Mouse (Mus musculus): ENCODE results near the gene Tmem123.

The Tmem123 gene

DNA sequence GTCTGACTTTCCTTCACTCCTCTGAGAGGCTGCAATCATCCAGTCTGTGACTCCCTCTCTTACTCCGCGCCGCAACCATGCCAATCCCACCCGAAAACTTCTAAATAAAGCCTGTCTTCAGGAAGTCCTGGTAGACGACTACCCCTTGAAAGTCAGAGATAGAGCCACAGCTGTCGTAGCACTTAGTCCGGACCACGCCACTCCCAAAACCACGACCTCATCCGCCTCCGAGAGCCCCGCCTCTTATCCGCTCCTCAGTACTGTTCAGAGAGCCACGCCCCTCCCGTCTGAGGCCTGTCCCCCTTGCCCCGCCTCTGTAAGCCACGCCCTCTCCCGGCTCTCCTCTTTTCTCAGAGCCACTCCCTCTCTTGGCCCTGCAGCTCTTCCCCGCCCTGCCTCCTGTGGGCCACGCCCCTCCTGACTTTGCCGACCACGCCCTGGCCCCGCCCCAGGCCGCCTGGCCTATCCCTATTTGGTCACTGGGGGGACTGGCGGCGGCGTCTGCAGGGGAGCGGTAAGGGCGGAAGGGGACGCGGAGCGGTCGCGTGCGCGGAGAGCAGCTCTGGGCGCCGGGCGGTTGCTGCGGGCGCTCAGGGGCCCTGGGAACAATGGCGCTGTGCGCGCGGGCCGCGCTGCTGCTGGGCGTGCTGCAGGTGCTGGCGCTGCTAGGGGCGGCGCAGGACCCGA, at the start of gene Tmem123:
Gene Tmem123 (plus strand): TSS at position 428 of the 687 bp plus-strand sequence.
- DNase-seq, result peak; percentile 99

DNA sequence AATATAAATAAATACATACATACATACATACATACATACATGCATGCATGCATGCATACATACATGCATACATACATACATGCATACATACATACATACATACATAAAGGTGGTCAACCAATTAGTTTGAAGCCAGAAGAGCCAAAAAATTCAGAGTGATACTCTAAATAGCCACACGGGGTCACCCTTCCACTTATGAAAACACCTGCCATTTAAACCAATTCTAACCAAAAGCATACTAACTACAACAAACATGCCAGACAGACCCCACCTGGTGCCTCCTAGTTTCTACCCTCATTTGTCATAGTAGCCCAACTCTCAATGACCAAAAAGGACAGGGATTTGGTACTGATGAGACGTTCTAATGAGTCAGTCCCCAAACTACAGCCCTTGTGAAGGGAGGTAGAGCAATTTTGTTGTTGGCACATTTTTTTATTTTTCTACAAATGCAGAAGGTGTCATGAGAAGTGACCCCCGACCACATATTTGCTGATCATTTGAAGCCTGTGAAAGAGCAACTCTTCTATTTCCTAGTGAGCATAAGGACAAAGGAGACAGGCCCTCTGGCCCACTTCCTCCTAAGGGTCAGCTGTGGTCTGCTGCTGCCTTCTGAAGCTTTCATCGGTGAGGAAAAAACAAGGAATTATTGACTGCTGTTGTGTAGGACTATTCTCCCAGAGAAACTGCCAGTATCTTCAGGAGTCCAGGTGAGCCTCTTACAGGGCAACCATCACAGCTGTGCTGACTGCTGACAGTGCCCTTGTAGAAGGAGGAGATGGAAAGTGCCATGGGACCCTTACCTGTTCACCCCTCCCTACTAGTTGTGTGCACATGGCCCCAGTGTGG, 49.6 kb upstream of the Tmem123 start:
- DNase-seq, result peak; percentile 69

DNA sequence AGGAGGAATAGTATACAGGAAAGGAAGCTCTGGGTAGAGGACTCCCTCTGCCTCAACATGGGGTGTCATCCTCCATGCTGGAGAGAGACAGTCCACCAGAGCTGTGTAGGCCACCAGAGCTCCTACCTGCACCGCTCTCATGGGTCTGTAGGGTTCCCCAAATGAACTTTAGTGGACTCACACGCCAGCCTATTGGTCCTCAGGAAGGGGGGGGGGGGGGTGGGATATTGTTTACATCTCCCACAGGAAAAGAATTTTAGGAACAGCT, 49.0 kb upstream of the Tmem123 start:
- no peak for DNase-seq

DNA sequence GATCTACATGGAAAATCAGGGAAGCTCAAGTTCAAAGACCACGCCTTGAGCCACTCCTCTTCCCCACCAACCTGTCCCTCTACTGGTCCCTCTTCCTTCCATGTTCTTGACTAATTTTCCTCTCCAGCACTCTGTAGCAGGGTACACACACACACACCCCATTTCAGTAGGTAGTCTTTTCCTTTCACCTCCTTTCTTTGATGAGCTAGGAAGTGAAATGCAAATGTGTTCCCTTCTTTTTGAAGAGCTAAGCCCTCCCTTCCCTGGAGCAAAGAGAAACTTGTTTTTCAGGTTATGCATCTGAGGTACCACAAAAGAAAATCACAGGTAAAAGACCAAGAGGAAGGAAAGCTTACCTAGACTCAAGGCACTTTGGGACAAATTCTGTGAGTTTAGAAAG, 42.3 kb upstream of the Tmem123 start:
- no peak for DNase-seq

DNA sequence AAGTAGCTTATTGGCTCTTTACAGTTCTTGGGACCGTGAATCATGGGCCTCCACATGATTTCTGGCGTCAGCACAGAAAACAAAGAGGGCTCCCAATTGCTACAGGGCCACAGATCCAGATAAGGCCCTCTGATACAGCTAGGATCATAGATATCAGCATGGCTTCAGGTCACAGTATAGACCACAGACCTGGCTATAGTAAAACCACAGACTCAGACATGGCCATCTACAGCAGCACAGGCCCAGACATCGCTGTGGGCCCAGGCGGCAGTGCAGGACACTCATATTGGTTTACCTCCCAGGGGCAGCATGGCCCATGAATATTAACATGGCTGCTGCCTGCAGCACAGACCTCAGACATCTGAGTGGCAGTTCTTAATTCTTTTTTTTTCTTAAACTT, 34.8 kb upstream of the Tmem123 start:
- DNase-seq, result no peak

DNA sequence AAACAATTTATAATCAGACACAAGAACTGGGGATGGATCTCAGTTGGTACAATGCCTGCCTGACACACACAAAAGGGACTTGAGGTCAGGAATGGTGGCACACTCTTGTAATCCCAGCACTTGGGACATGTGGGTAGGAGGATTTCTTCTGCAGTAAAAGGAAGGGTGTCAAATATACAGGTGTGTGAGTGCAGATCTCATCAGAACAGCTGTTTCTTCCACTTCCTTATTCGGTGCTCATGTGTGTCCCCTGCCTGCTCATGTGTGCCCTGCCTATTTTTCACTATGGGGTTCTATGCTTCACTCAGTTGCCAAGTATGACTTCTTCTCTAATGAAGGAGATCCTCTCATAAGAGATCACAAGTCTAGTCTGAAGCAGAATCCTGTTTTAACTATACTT, 21.1 kb upstream of the Tmem123 start:
- DNase-seq, result no peak

DNA sequence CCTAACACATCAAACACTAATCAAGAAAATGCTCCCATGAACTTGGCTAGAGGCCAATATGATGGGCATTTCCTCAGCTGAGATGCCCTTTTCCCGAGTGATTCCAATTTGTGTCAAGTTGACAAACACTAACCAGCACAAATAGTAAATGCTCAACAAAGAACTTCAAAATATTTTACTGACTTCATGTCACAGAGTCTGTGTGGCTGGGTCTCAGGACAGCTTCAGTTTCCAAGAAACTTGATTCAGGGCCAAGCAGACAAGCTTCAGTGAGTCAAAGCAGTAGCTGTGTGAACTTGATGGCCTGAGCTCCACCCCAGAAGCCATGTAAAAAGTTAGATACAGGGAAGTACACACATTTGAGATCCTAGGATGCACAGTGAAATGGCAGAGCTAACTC, 19.7 kb upstream of the Tmem123 start:
- no peak for DNase-seq

DNA sequence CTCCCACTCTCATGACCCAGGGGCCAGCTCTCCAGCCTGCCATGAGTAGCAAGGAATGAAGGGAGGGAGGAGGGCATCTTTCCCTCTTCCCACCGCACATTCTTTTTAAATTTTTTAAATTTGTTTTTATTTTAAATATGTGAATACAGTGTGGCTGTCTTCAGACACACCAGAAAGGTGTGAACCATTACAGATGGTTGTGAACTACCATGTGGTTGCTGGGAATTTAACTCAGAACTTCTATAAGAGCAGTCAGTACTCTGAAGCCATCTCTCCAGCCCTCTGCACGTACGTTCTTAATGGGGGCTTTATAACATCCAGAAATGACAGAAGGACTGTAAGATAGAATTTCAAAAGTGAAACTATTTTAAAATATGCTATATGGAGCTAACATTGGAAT, 15.0 kb upstream of the Tmem123 start:
- no peak for DNase-seq

DNA sequence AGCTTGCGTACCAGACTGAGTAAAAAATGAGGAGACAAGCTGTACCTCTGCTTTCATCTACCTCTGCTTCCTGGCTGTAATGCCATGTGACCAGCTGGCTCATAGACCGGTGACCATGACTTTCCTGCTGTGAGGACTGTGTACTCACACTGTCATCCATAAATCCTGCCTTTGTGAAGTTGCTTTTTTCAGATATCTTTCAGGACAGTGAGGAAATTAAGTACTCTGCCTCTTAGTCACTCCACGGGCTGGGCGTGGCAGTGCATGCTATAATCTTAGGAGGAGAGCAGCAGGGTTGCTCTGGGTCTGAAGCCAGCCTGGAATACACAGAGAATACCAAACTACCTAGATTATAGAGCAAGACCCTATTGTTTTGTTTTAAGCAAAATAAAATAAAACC, 14.3 kb upstream of the Tmem123 start:
- DNase-seq, result no peak

DNA sequence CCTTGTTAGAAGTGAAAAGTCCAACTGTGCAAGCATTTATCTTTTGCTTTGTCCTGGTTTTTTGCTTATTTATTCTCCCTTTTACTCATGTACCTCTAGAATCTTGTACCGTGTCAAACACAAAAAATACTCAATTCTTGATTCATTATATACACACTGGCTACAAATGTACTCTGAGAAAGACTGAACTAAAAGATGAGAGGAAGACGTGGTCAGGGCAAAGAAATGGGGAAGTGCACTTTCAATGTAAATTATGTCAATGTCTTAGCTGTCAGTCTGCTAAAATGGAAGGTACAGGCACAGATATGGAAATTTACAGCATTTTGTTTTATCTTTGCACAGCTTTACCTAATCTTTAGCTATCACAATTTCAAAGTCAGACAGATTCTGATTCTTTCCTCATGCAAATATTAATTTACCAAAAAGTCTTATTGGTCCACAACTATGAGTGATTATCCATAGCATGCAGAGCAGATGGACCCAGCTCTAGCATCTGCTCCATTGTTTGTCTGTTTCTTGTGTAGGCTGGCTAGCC, 7.9 kb upstream of the Tmem123 start:
- no peak for DNase-seq

DNA sequence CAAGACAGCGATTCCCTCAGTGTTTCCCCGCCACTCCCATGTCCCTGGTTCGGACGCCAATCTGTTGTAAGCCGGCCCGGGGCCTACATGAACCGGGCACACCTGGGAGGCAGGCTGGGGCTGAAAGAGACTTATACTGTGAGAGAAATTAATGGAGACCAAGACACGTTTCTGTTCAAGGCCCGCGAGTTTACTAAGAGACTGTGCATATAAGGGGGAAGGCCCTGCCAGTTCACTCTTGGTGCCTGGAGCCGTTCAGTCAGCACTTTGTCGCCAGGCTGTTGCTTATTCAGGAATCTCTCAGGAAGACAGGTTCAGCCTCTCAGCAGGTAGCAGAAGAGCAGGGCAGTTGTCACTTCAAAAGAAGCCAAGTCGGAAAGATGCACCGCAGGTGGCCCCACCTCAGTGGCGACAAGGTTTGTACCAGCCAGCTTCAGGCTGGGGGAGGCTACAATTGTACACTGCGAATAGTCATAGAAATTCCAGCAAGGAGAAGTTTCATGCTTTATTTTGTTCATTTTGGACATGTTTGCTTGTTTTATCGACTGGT, 1.9 kb upstream of the Tmem123 start:
- DNase-seq, result no peak

DNA sequence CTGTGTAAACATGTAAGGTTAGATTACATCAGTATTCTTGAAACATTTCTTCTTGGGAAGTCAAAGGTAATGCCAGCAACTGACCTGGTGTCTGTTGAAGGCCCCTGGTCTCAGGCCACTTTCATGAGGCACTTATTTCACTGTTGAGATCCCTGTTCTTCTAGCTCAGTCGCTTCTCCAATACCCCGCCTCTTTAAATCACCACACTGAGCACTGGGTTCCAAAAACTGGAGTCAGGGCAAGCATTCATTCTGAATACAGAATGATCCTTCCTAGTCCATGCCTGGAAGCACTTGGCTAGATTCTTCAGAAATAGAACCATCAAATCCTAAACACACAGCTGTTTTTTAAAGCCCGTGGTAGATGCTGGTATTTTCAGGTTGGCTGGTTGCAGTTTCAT, 1.1 kb upstream of the Tmem123 start:
- no peak for DNase-seq

DNA sequence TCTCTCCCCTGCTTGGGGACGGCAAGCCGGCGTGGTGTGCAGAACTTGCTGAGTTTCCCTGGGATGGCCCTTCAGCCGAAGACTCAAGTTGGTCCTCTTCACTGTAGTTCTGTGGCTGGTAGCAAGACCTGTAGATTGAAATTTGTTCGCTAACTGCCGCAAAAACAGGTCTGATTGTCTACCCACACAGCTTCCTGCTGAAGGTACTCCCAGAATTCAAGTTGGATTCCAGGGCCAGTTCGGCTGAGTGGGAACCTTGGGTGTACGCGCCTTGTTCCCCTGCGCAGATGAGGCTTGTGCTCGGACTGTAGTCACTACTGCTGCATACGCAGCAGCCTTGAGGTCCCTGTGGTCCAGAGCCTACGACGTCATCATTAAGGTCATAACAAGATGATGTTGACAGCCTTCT, 626 bp downstream of the Tmem123 start:
- DNase-seq, result peak; percentile 73

DNA sequence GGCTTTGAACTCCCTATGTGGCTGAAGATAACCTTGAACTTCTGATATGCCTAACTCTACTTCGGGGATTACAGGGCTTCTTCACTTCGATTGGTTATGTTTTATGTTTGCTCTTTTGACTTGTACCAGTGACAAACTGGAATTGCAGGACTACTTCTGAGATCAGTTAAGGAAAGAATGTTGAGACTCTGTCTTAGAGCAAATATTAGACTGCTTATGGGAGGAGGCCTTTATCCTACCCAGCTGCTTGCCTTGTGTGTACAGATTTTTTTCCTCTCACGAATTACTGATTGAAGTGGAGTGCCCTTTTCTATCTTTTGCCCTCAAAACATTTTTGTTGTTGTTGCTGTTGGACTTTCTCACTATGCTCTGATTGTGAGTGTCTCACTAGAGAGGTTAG, 1.4 kb downstream of the Tmem123 start:
- DNase-seq, result no peak

DNA sequence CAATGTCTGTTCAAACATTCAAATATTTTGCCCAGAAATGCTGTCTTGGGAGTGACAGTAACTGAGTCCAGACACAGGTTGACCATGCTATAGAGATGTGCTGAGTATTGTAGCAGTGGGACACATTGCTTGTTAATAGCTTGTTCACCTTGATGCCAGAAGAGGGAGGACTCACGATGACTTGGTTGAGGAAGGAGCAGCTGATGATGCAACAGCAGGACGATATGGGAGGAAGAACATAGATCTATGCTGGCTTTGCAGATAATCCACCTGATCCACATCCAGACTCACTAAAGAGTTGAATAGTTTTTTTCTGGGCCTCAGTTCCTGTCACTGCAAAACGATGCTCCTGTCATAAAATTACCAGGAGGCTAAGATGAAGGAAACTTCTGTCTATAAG, 2.7 kb downstream of the Tmem123 start:
- no peak for DNase-seq

DNA sequence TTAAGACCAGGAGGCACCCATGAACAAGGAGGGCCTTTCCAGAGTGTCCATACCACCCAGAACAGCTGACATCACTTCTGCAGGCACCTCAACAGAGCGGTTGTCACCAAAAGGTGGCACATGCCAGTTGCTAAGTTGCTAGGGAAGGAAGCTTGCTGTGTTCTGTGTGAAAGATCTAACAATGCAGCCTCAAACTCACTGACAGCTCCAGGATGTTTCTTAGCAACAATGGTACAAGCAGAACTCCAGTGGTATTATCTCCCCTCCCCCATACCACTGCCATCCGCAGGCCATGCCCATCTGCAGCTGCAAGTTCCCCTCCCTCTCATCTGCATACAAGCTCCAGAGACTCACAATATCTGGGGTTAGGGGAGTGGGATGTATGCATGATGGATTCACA, 3.7 kb downstream of the Tmem123 start:
- peak; percentile 49 for DNase-seq

DNA sequence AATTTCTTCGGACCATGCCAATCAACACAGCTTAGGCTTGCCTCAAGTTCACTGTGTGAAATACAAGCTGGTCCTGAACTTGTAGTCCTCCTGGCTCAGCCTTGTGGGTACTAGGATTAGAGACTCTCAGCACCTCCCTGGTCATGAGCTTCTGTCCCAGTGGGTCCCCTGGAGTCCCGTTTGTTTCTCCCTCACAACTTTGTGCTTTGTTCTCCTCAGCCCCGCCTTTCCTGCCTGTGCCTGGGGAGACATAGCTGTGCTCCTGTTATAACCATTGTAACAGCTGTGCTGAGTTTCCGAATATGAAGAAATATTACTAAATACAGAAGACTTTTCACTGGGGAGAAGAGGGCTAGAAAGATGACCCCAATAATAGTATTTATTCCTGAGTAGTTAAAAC, 5.2 kb downstream of the Tmem123 start:
- DNase-seq, result no peak

DNA sequence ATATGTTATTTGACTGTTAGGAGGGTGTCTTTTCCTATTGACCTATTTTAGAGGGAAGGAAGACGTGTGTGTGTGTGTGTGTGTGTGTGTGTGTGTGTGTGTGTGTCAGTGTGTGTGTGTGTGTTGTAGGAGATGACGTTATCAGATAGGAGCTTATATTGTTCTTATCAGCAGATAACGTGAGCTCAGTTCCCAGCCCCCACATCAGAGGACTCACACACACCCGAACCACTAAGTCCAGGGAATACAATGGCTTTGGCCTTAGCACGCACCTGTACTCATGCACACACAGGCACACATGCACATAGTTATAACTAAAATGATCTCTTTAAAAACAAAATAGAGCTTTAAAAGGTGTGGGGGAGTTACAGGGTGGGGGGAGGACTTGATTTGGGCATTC, 5.7 kb downstream of the Tmem123 start:
- DNase-seq, result no peak

DNA sequence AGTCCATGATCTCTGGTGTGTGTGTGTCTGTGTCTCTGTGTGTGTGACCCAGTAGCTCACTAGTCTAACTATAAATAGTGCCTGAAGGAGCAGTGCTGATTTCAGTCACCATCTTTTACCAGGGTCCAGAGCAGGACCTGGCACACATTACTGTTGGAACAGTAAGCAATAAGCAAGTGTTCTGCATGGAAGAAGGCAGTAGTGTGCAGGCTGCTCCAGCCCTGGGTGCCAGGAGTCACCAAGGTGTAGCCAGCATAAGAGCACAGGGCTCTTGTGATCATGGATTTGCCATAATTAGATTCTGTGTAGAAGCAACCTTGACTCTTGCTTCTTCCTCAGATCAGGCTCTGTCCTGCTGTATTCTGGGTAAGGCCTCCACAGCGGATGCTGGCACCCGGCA, 8.5 kb downstream of the Tmem123 start:
- no peak for DNase-seq

DNA sequence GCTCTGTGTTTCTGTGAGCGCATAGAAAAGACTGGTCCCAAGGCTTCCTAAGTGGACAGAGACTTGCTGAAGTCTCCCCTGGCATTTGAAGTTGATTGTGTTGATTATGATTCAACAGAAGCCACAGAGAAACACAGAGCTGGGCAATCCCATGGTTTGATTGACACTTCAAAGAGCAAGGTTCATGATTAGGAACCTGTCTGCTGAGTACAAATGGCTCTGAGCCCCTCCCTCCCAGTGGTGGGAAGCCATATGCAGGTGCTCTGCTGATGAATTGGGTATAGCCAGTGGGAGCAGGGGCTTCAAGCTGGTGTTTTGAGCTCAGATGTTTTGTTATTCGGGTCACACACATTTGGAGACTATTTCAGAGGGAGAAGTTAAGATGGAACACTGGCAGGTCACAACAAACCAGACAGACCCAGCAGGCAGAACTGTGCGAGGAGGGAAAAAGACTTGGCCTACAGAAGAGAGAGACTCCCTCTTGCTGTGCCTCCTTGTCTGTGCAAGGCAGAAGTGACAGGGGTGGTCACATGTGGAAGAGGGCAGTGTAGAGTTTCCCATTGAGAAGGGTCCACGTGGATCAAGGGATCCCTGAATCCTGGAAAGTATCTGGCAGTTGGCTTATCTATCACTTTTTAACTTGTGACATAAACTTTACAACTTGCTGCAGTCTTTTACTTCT, 9.1 kb downstream of the Tmem123 start:
- no peak for DNase-seq

DNA sequence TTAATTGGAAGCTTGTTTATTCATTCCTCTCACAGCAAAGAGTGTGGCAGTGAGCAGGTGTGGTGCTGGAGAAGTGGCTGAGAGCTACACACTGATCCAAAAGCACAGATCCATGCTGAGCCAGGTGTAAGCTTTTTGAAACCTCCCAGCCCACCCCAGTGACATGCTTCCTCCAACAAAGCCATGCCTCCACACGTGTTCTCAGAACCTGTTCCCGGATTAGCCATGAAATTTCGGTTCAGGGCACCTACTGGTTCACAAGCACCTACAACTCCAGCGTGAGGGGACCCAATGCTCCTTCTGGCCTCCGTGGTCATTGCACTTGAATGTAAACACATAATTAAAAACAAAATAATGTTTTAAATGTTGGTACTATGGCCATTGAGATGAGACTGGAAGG, 9.8 kb downstream of the Tmem123 start:
- no peak for DNase-seq

DNA sequence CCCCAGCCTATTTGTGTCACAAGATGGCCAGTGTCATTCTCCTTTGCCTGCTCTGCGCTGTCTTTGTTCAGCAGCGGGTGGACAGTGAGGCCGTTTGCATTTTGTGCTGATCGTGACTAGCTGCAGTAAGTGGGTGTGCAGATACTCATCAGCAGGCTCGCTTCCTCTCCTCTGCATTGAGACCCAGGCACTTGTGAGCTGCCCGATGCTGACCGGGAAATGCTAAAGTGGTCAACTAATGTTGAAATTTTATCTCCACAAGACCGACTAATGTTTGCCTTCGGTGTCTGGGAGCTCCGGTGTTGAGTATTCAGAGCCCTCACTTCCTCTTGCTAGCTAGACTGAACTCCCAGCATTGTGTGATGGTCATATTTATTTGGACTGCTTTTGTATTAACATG, 10.7 kb downstream of the Tmem123 start:
- no peak for DNase-seq

DNA sequence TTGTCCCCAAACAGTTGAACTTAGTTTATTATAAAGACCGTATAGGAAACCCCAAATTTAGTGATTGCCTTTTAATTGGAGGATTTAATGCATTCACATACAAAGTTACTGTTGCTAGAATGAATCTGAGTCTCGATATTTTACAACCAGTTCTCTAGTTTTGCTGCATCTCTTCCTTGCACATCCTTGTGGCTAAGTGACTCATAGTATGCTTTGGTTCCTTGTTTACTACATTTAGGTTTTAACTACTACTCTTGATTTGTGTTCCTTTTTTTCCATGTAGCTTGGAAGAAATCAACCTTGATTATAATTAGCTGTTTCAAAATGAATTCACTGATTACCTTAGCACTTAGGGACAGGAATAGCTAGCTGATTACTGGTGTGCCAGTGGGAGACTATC, 11.2 kb downstream of the Tmem123 start:
- no peak for DNase-seq

DNA sequence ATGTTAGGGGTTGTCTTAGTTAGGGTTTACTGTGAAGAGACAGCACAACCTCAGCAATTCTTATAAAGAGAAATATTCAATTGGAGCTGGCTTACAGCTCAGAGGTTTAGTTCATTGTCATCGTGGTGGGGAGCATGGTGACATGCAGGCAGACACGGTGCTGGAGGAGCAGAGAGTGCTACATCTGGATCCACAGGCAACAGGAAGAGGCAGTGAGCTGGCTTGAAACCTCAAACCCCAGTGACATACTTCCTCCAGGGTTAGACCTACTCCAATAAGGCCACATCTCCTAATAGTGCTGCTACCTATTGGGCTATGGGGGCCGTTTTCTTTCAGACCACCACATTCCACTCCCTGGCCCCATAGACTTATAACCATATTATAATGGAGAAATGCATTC, 12.1 kb downstream of the Tmem123 start:
- DNase-seq, result no peak

All from embryo, embryonic 11 days (tissue).